Mouse (Mus musculus): Measurements from ENCODE around the gene Pik3c2g. TPM values are rescaled to one million over a fixed set of nuclear protein-coding genes. Genes with fewer than 3 reads are reported as not detected.

Pik3c2g gene
- polyA plus RNA-seq, 1 experiment from 2014 or later, result 1.0 TPM

DNA sequence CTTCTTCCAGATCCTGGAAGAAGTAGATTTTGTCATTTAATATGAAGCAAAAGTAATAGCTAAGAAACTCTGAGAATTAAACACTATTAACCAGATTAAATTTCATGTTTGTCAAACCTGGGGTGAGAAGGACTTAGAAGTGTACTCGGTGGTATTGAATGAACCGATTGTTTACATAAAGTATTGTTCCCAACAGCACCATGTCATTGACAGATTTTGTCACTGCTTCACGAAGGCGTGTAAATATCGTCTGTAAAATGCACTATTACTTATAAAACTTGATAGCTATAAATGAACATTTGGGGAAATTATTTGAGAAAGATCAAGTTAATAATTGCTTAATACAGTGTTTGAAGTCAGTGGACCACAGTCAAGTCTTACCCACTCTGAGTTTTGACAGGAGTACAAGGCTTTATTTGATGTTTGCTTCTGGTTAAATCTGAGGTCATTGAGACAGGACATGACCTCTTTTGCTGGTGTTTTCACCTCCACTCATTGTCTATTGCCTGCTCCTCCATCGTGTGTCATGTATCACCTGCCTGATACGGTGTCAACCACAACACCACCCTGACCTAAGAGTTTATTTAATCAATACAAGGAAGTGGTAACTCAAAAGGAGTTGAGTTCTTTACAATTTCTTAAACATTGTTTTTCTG is 260.0 kb downstream of the Pik3c2g start:
- WGBS (ENCODE audit: insufficient replicate concordance), result 60% methylated on average over 7 of the region's 7 CpGs
- no peak overlapping the region for H3K27ac ChIP-seq
- DNase-seq, result no peak

DNA sequence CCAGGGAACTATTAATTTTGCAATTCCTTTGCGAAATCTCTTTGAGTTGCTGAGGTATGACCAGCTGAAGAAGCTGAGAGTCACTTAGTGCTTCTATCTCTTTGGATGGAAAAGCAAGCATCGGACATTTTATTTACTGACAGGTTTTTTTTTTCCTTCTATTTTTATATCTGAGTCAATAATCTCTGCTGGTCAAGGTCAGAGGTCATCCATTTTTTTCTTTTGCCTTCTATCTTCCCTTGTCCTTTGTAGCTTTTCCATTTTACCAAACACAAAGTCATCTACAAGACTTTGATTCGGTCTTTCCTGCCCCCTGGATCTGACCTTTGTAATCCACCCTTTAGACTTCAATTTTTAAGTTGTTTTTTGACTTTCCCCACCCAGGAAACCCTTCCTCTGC is 262.9 kb downstream of the Pik3c2g start:
- Histone ChIP-seq H3K9me3 (replicated peaks) (no peaks in the 10 kb centered on the region), H3K4me2 (no peak overlapping the region), H3K4me1 (replicated peaks) (no peaks in the 10 kb centered on the region), H3K9ac (no peak overlapping the region), H3K36me3 (no peaks in the 10 kb centered on the region), H3K27ac (no peak overlapping the region), H3K27me3 (no peaks in the 10 kb centered on the region), H3K4me3 (replicated peaks) (no peak overlapping the region)
- DNase-seq, result no peak
- WGBS (ENCODE audit: insufficient replicate concordance), result 57% methylated on average over 3 of the region's 3 CpGs
- ATAC-seq (ENCODE audit: low read depth), result no peak

More for the DNA sequence above, 260.0 kb downstream of the Pik3c2g start:
- Histone ChIP-seq H3K4me2 (no peak overlapping the region), H3K4me3 (replicated peaks) (no peak overlapping the region), H3K9me3 (replicated peaks) (0 out of 2 replicates have a peak, but pooled peaks cover 2% of the 10 kb centered on the region), H3K27me3 (no peaks in the 10 kb centered on the region), H3K36me3 (no peaks in the 10 kb centered on the region), H3K9ac (no peak overlapping the region), H3K4me1 (replicated peaks) (no peaks in the 10 kb centered on the region)
- ATAC-seq (ENCODE audit: low read depth), result no peak

DNA sequence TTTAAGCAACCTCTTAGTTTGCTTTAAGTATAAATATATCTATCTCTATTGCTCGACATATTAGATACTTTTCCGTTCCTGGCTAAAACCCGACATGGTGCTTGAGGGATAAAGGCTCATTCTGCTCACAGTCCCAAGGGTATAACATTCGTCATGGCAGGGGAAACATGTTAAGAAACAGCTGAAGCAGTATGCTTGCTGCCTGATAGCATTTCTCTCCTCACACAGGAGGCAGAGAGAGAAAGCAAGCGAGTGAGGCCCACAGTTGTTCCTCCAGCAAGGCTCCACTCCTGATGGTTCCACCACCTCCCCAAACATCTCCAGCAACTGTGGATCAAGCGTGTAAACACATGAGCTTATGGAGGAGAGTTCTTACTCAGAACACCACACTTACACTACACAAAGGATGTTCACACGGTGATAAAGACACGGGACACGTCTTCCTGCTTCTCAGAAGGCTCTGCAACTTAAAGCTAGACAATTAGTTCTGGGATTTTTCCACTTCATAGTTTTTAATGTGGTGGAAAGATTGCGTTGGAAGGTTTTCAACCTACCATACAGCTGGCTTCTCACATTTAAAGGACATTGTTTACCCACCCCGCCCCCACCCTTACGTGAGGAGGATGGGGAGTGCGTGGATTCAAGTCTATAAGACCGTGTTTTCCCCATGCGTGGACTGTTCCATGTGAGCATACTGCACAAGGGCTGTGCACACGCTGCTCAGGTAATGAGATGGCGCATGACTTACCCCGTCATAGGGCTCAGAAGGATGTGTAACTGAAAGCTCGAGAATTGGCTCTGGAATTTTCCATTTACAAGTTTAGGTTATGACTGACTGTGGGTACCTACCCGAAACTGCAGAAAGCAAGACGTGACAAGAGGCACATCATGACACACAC is 264.9 kb downstream of the Pik3c2g start:
- H3K4me3 ChIP-seq (replicated peaks), result no peak overlapping the region
- ATAC-seq (ENCODE audit: low read depth) (no peak), DNase-seq (no peak)
- H3K4me1 ChIP-seq (replicated peaks), result no peaks in the 10 kb centered on the region
- 73% methylated on average over 21 of the region's 21 CpGs for WGBS (ENCODE audit: insufficient replicate concordance)
- no peak overlapping the region for H3K27ac ChIP-seq
- H3K9me3 ChIP-seq (replicated peaks), result no peaks in the 10 kb centered on the region
- no peak overlapping the region for H3K9ac ChIP-seq
- H3K27me3 ChIP-seq, result no peaks in the 10 kb centered on the region
- no peaks in the 10 kb centered on the region for H3K36me3 ChIP-seq
- no peak overlapping the region for H3K4me2 ChIP-seq

DNA sequence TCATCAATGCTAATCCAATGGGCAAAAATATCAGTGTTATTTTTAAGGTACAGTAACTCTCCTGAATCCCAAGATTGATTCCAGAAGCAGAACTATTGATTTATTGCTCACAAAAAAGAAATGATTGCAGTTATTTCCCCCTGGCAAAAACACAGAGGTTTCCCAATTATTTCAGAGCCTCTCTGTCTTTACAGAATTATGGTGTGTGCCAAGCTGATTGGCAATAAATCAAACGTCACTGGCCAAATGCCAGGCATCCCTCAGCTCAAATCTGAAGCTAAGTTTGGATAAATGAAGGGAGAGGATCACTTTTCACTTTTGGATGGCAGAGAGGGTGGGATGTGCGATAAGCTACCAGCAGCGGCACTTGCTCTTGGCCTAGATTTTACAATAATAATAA is 265.8 kb downstream of the Pik3c2g start:
- no peak for DNase-seq
- H3K36me3 ChIP-seq, result no peaks in the 10 kb centered on the region
- 78% methylated on average over 3 of the region's 3 CpGs for WGBS (ENCODE audit: insufficient replicate concordance)

DNA sequence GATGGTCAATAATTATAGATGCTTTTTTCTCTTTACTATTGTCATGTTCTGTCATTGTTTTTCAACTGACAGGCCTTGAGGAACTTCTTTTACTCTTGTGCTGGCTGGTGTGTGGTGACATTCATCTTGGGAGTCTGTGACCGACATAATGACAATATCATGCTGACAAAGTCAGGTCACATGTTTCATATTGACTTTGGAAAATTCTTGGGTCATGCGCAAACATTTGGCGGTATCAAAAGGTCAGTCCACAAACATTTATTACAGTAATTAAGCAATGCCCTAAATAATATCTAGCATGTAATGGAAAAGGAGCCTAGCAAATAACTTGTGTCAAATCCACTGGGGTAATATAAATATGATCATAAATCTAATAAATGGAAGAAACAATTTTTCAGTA is 273.1 kb downstream of the Pik3c2g start:
- no peak overlapping the region for H3K4me3 ChIP-seq (replicated peaks)
- ATAC-seq (ENCODE audit: low read depth) (no peak), DNase-seq (no peak)
- no peaks in the 10 kb centered on the region for H3K27me3 ChIP-seq
- no peak overlapping the region for H3K9ac ChIP-seq
- no peaks in the 10 kb centered on the region; the same call in 1 of the 2 replicates for H3K36me3 ChIP-seq
- 80% methylated on average over 3 of the region's 3 CpGs for WGBS (ENCODE audit: insufficient replicate concordance)
- H3K9me3 ChIP-seq (replicated peaks), result no peaks in the 10 kb centered on the region
- no peak overlapping the region for H3K4me2 ChIP-seq
- H3K27ac ChIP-seq, result no peak overlapping the region
- no peaks in the 10 kb centered on the region for H3K4me1 ChIP-seq (replicated peaks)

More for the DNA sequence above, 265.8 kb downstream of the Pik3c2g start:
- Histone ChIP-seq H3K4me3 (replicated peaks) (no peak overlapping the region), H3K4me2 (no peak overlapping the region), H3K27ac (no peak overlapping the region), H3K9ac (no peak overlapping the region), H3K27me3 (no peaks in the 10 kb centered on the region), H3K9me3 (replicated peaks) (no peaks in the 10 kb centered on the region), H3K4me1 (replicated peaks) (no peaks in the 10 kb centered on the region)
- ATAC-seq (ENCODE audit: low read depth), result no peak

DNA sequence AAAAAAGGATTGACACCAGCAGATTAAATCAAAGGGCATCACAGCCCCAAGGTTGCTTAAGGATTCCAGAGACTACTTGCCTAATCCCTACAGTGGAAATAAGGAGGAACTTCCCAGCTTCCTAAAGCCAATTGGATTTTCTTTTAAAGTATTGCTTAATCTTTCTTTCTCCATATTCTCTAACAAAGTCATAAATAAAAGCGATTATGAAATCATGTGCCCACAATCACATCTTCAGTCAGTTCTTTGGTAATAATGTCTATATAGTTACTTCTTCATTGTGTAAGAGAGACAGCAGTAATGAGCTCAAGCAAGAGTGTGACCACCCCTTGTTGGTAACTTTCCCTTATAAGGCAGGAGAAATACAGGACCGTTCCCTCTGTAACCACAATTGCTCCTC is 274.5 kb downstream of the Pik3c2g start:
- Histone ChIP-seq H3K27me3 (no peaks in the 10 kb centered on the region), H3K9me3 (replicated peaks) (no peaks in the 10 kb centered on the region), H3K36me3 (no peaks in the 10 kb centered on the region; the same call in 1 of the 2 replicates), H3K27ac (no peak overlapping the region), H3K4me2 (no peak overlapping the region), H3K9ac (no peak overlapping the region), H3K4me3 (replicated peaks) (no peak overlapping the region), H3K4me1 (replicated peaks) (no peaks in the 10 kb centered on the region)
- no peak for ATAC-seq (ENCODE audit: low read depth)
- 61% methylated on average over 2 of the region's 2 CpGs for WGBS (ENCODE audit: insufficient replicate concordance)
- no peak for DNase-seq

DNA sequence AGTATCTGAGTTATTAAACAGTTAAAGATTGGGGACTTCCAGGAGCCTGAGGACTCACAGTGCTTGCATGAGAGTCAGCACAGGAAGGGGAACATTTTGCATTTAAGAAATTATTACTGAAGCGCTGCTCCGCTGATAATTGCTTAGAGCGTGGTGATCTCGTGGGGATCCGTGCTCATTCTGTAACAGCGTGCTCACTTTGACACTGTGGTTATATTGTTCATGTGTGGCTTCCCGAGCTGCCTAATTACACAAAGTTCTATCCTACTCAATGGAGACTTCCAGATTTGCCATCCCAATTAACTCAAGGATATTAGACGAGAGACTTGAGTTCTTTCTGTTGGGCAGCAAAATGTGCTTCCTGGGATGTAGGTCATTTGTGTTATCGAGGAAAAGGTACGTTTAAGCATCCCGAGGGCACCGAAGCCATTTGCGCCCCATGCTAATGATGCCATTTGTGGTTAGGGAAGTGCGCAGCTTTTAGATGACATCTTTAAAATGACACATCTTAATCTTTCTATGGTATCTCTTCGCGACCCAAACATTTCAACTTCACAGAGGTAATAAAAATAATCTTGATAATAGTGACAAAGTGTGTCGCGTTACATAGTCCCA is 278.1 kb downstream of the Pik3c2g start:
- Histone ChIP-seq H3K27me3 (no peaks in the 10 kb centered on the region), H3K9me3 (replicated peaks) (no peaks in the 10 kb centered on the region), H3K36me3 (no peaks in the 10 kb centered on the region), H3K9ac (no peak overlapping the region), H3K4me3 (replicated peaks) (no peak overlapping the region), H3K4me2 (no peak overlapping the region), H3K4me1 (replicated peaks) (no peaks in the 10 kb centered on the region), H3K27ac (no peak overlapping the region)
- DNase-seq (no peak), ATAC-seq (ENCODE audit: low read depth) (no peak)
- 80% methylated on average over 18 of the region's 18 CpGs for WGBS (ENCODE audit: insufficient replicate concordance)

DNA sequence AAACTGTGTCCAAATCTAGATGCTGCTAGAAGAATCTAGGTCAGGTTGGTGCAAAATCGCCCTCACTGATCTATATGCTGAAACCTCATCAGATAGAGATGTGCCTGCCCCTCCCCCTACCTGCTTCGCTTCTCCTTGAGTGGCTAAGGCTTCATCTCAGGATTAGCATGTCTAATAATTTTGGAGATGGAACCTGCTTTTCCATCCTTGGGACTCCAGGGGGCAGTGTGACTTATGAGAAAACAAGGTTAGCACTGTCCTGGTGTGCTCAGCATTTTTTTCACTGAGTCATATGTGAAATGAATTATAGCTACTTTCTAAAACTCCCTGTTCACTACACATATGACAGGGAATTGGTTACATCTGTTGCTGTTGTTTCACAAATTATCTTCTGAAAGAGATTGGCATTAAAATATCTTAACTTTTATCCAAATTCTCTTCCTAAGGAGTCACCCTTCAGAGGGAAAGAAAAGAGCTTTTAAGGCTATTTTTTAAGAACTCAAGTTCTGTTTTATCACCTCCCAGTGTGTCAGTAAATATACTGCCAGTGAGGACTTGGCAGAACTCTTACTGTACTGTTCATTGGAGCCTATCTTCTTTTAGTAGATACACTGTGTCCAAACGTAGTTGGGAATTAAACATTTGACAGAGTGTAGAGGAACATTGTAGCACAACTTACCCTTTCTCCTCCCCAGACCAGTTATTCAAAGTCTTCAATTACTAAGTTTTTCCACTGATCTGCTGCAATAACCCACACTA is 287.6 kb downstream of the Pik3c2g start:
- H3K27me3 ChIP-seq, result no peaks in the 10 kb centered on the region
- ATAC-seq (ENCODE audit: low read depth) (no peak), DNase-seq (no peak)
- H3K4me2 ChIP-seq, result no peak overlapping the region
- H3K36me3 ChIP-seq, result no peaks in the 10 kb centered on the region
- no peaks in the 10 kb centered on the region for H3K4me1 ChIP-seq (replicated peaks)
- no peak overlapping the region for H3K9ac ChIP-seq
- H3K4me3 ChIP-seq (replicated peaks), result no peak overlapping the region
- WGBS (ENCODE audit: insufficient replicate concordance), result 35% methylated on average over 3 of the region's 3 CpGs
- H3K9me3 ChIP-seq (replicated peaks), result no peaks in the 10 kb centered on the region
- no peak overlapping the region for H3K27ac ChIP-seq

DNA sequence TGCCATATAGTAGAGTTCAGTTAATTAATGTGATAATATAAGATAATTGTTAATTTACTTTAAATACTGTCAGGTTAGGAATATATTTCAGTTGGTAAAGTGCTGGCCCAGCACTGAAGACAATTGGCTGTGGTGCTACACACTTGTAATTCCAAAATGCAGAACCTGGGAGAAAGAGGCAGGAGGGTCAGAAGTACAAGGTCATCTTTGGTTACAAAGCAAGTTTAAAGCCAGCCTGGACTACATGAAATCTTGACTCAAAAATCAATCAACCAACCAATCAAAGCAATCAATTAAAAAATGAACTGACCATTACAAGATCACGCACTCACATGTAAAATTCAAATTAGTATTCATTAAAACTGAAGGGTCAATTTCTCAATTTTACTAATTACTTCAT is 289.7 kb downstream of the Pik3c2g start:
- H3K9me3 ChIP-seq (replicated peaks), result no peaks in the 10 kb centered on the region
- no peak overlapping the region for H3K27ac ChIP-seq
- no peak overlapping the region for H3K9ac ChIP-seq
- 63% methylated on average over 1 of the region's 1 CpGs for WGBS (ENCODE audit: insufficient replicate concordance)
- H3K4me1 ChIP-seq (replicated peaks), result no peaks in the 10 kb centered on the region
- no peak overlapping the region for H3K4me2 ChIP-seq
- ATAC-seq (ENCODE audit: low read depth), result no peak
- DNase-seq, result no peak
- H3K27me3 ChIP-seq, result no peaks in the 10 kb centered on the region
- H3K36me3 ChIP-seq, result no peaks in the 10 kb centered on the region
- no peak overlapping the region for H3K4me3 ChIP-seq (replicated peaks)

DNA sequence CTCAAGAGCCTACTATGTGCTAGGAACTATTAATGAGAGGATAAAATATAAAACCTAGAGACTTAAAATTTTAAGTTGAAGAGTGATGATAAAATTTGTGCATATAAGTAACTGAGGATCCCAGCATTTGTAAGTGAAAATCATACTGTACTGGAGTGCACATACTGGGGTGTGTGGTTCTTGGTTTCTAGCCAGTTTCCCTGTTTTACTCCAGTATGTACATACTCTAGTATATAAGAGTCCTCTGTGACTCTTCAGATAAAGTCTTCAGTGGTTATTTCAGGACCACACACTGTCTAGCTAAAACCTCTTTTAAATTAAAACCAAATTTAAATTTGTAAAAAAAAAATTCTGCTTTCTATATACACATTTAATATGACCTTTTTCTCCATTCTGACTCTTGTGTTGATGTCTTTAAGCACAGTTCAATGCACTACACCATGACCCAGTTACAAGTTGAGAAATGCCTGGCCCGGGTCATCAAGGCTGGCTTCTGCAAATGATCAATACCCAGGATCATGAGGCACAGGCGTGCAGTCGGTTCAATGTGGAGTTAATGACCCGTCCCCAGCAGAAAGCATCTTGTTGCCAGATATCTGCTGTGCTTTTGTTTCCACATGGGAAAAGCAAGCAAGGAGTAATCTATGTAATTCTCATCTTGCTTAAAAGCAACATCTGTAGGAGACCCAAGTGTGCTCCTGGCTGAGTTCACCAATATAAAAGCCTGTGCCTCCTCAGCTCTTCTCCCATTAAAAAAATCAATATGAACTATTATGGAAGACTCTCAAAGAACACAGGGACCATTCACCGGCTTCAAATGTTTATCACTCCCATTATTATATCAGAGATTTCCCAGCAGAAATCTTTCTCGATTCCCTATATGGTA is 290.7 kb downstream of the Pik3c2g start:
- Histone ChIP-seq H3K27me3 (no peaks in the 10 kb centered on the region), H3K4me3 (replicated peaks) (no peak overlapping the region), H3K9ac (no peak overlapping the region), H3K27ac (no peak overlapping the region), H3K36me3 (no peaks in the 10 kb centered on the region), H3K4me2 (no peak overlapping the region), H3K9me3 (replicated peaks) (no peaks in the 10 kb centered on the region), H3K4me1 (replicated peaks) (no peaks in the 10 kb centered on the region)
- ATAC-seq (ENCODE audit: low read depth) (no peak), DNase-seq (no peak)
- 70% methylated on average over 6 of the region's 6 CpGs for WGBS (ENCODE audit: insufficient replicate concordance)
